Mouse (Mus musculus) heart, adult 10 weeks (tissue): ENCODE results near the gene Sppl2a. TPM values are rescaled to one million over a fixed set of nuclear protein-coding genes. Genes with fewer than 3 reads are reported as not detected.

ENCODE experiments used
- polyA plus RNA-seq: library from polyadenylated mRNA; stranded (reverse); fragments of 350-450 nt; fragmentation: Illumina TruSeq; extraction: RNeasy Lipid Tissue Mini Kit (QIAGEN cat#74804); gene quantifications from one replicate; pipeline ENCODE4 v1.2.3, GENCODE M21; 2014; ENCODE audit warnings: low read depth, low replicate concordance

Gene Sppl2a
- 41.3 TPM for polyA plus RNA-seq

DNA sequence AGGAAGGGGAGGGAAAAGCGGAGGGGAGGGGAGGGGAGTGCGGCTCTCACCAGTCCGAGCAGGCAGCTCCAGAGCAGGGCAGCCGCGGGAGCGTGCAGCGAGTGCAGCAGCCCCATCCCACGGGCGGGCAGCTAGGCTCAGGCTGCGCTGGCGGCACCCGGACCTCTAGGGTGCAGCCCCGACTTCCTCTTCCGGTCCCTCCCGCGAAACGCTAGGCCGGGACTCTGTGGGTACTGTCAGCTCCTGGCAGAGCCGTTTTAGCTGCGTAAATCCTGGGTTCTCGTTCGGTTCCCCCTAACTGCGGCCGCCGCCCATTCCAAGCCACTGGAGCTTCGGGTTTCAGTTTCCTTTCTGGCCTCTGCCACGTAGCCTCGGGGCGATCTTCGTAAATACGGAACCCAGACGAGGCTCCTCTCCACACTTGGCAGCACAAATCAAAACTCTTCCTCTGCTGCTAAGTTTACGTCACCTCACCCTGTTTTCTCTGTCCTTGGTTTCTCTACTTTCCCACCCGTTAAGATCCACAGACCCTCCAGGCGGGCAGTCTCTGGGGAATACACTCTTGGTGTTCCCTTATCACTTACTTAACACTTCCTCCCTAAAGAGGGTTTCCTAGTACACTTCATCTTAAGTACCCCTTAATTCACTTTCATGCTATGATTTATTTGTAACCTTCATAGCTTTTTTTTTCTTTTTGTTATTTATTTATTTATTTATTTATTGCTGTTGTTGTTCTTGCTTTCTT is at the start of gene Sppl2a:
TSS of gene Sppl2a (minus strand) at position 339 of the 745 bp plus-strand sequence.

DNA sequence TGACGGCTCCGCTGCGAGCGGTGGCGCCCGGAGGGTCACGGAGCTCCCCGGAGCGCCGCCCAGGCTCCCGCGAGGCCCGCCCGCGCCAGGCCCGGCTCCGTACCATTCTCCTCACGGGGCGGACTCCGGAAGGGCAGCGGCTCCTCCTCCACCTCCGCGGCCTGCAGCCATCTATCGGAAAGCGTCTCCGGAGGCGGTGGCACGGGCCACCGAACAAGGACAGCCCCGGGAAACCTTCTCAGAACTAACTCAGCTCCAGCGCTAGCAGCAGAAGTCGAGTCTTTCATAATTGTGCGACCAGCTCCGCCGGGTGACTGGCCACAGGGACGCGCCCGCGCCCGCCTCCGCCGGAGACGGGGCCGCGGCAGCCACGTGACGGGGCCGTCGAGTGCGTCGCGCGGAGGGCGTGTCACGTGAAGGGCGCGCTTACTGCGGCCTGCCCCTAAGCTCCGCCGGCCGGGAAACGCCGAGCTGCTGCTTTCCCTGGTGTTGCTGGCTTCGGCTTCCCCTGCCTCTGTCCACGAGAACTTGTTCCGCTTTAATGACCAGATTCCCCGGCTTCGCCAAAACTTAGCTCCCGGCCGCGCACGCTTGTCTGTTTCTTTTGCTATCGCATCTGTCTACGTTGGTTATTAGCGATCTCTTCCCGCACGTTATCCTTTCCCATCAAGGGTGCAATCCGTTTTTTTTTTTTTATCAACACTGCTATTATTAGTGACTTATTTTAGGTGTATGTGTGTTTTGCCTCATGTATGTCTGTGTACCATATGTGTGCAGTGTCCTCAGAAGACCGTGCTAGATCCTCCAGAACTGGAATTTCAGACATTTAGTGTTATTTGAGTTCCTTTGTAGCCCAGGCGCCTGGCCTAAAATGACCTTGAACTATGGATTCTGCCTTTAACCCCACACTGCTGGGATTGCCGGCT is 56.9 kb downstream of the Sppl2a start, which contains the start of gene Trpm7:
TSS of gene Trpm7 (minus strand) at position 360 of the 926 bp plus-strand sequence.

Other genes with a start within 250 kb of the Sppl2a start
- gene Usp8, start 225.9 kb downstream of the Sppl2a start, polyA plus RNA-seq = 26.4 TPM
- 0.94 TPM for gene Usp50, start 149.8 kb downstream of the Sppl2a start, polyA plus RNA-seq
- 32.4 TPM for gene Trpm7, start 57.0 kb downstream of the Sppl2a start, polyA plus RNA-seq
- gene Ap4e1, start 75.5 kb upstream of the Sppl2a start, polyA plus RNA-seq = 7.1 TPM
- gene Blvra, start 137.4 kb upstream of the Sppl2a start, polyA plus RNA-seq = 22.1 TPM
- 0.84 TPM for gene Ncaph, start 200.7 kb upstream of the Sppl2a start, polyA plus RNA-seq
- gene Itpripl1, start 210.2 kb upstream of the Sppl2a start, polyA plus RNA-seq = 8.6 TPM